Mouse (Mus musculus): ENCODE measurements around the gene Gmppb.
"Not testable (repeated sequence)": the region's sequence is repeated elsewhere in the genome, so short reads cannot be mapped to it uniquely, and the experiment has no call there.

The Gmppb gene

DNA sequence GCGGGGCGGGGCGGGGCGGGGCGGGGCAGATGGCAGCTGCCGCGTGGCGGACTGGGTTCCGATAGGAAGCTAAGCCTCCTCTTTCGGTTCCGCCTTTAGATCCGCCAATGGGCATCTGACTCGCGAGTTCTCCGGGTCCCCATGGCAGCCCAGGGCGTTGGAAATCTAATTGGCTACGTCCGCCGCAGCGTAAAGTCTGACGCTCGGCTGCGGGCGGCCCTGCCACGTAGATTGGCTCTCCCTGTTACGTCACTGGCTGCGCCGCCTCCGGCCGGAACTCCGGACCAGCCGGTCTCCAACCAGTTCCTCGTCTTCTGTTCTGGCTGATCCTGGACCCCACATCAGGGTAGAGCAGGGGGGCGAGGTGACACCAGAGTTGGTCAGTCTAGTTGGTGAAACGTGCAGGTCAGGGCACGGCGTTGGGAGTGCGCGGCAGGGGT is at the start of gene Gmppb:
Gene Gmppb, plus strand, starts transcription at position 227 of the 440 bp plus-strand sequence.
- DNase-seq (ENCODE audit: low spot score in 2 of 2): peak; percentile 88 to 92

- peak; percentile 100 for DNase-seq (ENCODE audit: low spot score in 2 of 2)
These were observed 46.9 kb upstream of the Gmppb start, which contains the start of gene Ip6k1 for GRCm38 (mm10) chr9:108001922-108002770. Gene Ip6k1 (plus strand): TSS chr9:108002501.

DNA sequence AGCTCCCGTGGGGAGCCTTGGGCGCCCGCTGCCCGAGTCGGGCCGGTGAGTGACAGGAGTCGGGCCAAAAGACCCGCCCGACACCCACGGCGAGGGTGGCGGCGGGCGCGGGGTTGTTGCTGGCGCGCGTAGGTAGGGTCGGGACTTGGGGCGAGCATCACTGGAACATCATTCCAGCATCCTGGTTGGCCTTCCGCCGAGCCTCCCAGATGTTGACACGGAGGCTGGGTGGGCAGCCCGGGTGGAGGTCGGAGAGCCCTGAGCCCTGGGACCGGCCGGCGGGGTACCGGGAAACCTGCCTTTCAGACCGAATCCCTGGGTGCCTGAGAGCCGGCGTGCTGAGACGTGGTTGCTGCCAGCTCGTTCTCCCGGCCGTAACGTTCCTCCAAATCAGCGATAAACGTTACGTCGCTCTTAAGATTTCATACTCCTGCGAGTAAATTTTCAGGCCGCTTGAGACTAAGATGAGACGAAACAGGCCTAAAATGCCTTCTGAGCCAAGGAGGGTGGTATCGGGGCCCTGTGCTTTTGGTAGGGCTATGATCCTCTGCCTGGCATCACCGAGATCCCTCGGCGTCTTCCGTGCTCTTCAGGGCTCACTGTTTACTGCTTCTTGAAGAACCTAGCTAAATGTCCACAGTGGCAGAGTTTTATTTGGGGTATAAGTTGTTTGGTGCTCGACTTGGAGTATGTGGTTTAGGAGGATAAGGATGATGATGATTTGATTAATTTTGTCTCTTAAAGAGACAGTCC is 46.1 kb upstream of the Gmppb start:
- peak in 1 of 2 experiments; percentile 15 for DNase-seq (ENCODE audit: low spot score in 2 of 2)

DNA sequence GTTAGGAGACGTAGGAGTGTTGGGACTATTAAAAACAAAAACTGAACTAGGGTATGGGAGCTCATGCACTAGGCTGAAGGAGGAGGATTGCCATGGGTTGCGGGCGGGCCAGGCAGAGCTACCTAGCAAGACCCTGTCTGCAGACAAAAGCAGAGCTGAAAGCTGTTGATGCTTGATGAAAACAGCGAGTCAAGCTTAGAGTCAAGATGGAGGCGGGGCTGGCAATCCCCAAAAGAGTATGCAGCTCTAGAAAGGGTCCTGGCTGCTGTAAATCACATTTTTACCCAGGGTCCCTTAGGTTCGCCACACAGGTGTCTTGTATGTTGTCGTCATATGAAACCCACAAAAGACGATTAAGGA is 45.5 kb upstream of the Gmppb start:
- DNase-seq (ENCODE audit: low spot score in 2 of 2): no peak

DNA sequence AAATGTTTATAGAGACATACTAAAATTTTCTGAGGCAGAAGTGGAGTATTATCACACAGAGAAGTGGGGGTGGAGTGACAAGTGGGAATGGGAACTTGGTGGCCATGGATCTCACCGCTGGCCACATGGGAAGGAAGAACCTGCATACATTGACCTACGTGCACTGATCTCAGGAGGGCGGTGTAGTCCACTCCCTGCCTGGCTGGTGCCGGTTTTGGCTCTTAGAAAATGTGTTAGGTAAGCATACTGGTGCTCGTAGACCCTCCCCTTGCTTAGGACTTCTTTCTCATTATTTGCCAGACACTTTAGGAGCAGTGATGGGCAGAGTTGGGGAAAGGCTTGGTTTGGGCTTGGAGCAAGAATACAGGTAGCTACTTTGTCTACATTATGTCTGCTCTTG is 41.0 kb upstream of the Gmppb start:
- no peak for DNase-seq (ENCODE audit: low spot score in 2 of 2)

GRCm38 (mm10) chr9:108010385-108010784 is 38.7 kb upstream of the Gmppb start:
- DNase-seq (ENCODE audit: low spot score in 2 of 2): no peak

DNA sequence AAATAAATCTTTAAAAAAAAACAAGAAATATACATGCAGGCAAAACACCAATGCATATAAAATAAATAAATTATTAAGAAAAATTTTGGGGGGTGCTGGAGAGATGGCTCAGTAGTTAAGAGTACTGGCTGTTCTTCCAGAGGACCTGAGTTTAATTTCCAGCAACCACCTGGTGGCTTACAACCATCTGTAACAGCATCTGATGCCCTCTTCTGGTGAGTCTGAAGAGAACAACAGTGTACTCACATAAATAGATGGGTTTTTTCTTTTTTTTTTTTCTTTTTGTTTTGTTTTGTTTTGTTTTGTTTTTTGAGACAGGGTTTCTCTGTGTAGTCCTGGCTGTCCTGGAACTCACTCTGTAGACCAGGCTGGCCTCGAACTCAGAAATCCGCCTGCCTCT is 35.5 kb upstream of the Gmppb start:
- not testable (repeated sequence) for DNase-seq (ENCODE audit: low spot score in 2 of 2)

DNA sequence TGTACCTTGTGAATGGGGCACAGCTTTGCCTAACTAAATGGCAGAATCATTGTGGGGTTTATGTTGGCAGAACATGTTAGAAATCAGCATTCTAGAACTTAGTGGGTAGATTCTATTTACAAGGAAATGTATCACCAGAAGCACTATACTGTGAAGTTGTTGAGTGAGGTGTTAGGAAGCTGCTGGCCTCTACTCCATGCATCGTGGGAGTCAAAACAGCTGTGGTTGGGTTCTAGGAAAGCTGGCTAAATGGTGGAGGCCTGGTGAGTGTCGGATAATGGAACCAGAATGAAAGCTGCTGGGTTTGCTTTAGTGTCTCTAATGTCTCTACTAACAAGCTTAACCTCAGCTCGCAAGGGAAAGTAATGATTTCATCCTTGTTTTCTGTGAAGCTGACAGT is 31.9 kb upstream of the Gmppb start:
- no peak for DNase-seq (ENCODE audit: low spot score in 2 of 2)

DNA sequence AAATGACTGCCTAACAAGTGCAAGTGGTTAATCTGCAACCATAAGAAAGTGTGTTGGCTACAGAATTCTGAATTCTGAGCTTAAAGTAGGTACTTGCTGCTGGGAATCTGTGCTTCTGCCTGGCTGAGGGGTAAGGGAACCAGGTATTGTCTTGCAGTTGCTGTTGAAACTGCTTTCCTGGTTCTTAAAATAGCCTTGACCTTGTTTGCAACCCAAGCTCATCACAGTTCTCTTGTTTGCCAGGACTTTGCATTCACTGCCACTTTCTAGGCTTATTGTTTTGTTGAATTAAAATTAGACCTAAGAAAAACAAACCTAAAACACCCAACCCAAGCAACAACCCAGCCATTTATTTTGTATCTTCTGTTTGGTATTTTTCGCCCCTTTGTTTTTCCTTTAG is 28.3 kb upstream of the Gmppb start:
- DNase-seq (ENCODE audit: low spot score in 2 of 2): no peak

GRCm38 (mm10) chr9:108023216-108023615 is 25.8 kb upstream of the Gmppb start:
- no peak for DNase-seq (ENCODE audit: low spot score in 2 of 2)

GRCm38 (mm10) chr9:108026584-108026983 is 22.5 kb upstream of the Gmppb start:
- no peak for DNase-seq (ENCODE audit: low spot score in 2 of 2)

DNA sequence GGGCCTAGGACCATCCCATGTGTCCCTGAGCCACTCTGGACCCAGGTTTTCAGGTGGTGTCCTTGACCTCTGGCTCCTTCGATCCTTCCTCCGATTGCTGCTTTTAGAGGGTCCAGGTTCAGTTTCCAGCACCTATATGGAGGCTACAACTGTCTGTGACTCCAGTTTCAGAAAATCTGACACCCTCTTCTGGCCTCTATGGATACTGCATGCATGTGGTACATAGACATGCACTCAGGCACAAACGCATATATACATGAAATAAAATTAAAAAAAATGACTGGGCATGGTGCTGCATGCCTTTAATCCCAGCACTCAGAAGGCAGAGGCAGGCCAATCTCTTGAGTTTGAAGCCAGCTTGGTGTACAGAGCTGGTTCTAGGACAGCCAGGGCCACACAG is 21.2 kb upstream of the Gmppb start:
- DNase-seq (ENCODE audit: low spot score in 2 of 2): no peak

DNA sequence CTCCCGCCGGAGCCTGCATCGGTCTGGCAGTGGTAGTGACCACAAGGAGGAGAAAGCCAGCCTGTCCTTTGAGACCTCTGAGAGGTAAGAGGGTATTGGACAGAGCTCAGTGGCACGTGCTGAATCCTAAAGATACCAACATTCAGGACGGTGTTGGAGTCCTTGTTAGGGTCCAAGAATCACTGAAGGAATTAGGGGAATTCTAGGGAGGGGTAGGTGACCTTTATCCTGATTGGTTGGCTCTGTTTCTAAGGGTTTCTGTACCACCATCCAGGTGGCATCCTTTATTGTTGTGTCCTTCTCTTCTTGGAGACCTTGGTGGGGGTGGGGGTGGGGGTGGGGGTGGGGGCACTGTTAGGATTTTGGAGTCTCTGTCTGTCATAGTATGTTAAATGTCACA is 16.9 kb upstream of the Gmppb start:
- no peak for DNase-seq (ENCODE audit: low spot score in 2 of 2)

- no peak for DNase-seq (ENCODE audit: low spot score in 2 of 2)
These were observed 13.5 kb upstream of the Gmppb start for GRCm38 (mm10) chr9:108035331-108036156.

DNA sequence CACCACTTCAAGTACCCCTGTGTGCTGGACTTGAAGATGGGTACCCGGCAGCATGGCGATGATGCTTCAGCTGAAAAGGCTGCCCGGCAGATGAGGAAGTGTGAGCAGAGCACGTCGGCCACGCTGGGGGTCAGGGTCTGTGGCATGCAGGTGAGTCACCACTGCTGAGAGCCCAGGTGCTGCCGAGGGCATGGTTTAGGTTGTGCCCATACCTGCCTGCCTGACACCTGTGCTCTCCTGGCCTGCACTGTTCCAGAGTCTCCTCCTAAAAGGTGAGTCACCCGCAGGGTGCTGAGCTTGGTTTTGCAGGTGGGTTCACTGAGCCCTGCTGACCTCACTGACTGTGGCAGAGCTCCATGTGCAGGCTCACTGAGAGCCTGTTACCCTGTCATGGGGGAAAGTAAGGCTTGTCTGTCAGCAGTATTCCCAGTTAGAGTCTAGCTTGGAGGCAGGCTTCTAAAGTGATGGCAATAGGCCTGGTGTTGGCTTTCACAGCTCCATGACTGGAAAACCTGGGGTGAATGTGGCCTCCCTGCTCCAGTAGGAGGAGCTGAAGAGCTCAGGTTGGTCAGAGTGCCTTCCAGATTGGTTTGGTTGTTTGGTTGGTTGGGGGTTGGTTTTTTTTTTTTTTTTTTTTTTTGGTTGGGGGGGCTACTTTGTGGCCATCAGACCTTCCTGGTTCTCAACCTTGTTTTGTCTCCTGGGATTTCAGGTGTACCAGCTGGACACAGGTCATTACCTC is 4.1 kb upstream of the Gmppb start:
- no peak for DNase-seq (ENCODE audit: low spot score in 2 of 2)

DNA sequence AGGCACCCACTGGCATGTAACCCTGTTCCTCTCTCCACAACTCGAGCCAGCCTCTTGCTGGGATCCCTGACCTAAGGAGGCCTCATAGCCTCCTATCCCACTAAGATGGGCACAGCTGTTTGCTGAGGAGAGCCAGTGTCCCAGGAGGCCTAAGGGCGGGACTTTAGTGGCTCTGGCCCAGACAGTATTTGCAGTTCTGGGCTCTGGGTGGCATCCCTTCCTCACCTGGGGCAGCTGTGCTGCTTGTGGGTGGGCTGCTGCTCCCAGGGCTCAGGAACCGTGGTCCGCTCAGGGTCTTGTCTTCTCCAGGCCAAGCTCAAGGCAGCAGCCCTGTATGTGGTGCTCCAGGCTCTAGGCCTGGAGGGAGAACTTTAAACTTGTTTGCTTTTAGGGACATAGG is 2.5 kb upstream of the Gmppb start:
- DNase-seq (ENCODE audit: low spot score in 2 of 2): no peak

- no peak for DNase-seq (ENCODE audit: low spot score in 2 of 2)
These were observed 1.2 kb upstream of the Gmppb start for GRCm38 (mm10) chr9:108047601-108048565.

DNA sequence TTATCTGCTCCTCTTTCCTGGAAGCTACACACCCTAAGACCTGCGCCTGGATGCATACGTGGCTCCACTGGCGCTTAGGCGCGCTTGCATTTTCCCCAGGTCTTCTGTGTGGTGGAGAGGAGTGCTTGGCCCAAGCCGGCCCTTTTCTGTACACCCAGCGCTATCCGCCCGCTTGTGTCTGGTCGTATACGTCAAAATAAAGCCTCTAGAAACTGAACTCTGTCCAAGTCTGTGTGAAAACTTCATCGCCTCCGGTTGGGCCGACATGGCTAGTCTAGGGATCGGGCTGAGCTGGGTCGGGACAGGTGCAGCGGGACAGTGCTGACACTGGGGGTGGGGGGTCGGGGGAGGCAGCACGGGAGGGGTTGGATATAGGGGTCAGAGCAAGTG is 481 bp upstream of the Gmppb start:
- DNase-seq (ENCODE audit: low spot score in 2 of 2): no peak

- no peak for DNase-seq (ENCODE audit: low spot score in 2 of 2)
These were observed 664 bp downstream of the Gmppb start for GRCm38 (mm10) chr9:108049561-108050251.

Measured in frontal cortex, postnatal 25 days (tissue).